Mouse (Mus musculus) CD4-positive, CD25-positive, alpha-beta regulatory T cell, adult 2 months (primary cell): Measurements from ENCODE around the gene Lrpprc.

ENCODE experiments used
- DNase-seq: peaks from one replicate; pipeline ENCODE4 v3.0.0-alpha.2; 2012; ENCODE audit warnings: low read depth, low spot score

Lrpprc gene

DNA sequence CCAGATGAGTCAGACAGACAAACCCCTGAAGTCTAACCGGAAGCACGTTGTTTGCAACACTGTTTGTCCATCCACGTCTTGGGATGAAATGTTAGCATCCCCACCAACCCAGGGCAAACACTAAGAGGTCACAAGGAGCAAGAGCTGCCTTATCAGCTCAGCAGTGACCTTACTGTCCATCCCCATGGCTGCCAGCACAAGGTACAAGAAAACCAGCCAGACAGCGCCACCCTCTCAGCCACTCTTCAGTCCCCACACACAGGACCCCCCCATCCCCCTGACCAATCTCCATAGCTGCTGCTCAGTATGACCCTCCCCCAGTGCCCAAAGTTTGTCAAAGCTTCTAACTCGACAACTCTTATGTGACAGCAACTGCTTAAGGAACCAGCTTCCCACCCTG, 73.2 kb downstream of the Lrpprc start:
- no peak for DNase-seq

DNA sequence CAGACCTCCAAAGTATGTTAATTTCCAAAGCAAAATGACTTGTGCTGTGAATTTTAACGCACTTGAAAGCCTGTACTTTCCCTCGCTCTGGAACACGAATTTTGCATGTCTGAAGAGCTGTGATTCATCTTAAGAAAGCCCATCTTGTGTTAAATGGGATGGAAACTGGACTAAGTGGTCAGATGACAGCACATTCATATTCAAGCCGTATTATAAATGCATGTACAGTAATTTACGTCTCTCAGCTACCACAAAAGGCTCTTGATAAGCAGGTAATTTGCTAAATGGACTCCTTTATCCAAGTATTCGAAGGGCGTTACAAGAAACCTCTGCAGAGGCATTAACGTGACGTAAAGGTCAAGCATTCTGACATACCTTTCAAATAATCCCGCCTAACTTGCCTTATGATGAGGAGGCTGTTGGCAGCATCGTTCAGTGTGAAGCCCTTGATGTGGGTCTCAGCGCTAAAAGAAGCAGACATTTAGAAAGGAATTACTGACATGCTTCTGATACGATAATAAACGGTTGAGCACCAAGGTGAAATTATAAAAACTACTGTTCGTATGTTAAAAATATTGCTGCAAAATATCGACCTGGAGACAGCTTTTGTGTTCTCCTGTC, 74.2 kb downstream of the Lrpprc start:
- DNase-seq: no peak

DNA sequence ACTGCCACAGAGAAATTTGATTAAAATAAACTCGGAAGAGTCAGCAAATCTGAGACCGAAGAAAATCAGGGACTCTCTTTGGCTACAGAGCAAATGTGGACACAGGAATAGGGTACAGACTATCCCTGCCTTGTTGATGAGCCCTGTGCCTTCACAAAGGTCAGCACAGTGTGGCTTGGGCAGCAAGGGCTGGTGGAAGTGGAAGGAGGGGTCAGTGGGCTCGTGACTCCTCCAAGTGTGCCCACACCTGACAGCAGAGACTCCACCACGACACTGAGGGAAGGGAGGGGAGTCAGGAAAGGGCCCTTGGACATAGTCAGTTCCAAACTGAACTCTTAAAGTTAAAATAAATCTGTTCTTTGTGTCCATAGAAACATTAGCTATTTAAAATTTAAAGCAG, 75.7 kb downstream of the Lrpprc start:
- no peak for DNase-seq

DNA sequence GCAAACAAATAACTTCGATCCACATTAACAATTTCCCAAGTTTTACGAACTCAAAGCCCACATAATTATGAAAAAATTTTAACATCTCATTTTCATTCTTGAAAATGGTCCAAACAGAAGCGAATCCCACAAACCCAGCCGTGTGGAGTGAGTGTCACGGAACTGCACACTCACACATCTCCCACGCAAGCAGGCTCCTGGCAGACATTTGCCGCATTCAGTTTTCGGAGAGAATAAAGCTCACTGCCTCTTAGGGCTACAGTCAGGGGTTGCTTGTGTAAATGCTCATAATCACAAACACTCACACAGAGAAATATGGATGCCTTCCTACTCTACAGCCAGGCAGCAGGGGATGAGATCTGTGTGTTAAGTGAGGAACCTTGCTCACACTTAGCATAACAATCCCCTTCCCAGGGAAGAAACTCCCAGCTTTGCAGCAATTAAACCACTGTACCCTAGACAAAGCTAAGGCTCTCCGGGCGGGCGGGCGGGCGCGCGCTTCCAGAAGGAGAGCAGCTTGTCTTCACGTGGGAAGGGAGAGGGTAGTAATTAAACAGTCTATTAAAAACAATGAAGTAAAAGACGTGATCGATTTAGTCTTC, 76.9 kb downstream of the Lrpprc start:
- DNase-seq: no peak

DNA sequence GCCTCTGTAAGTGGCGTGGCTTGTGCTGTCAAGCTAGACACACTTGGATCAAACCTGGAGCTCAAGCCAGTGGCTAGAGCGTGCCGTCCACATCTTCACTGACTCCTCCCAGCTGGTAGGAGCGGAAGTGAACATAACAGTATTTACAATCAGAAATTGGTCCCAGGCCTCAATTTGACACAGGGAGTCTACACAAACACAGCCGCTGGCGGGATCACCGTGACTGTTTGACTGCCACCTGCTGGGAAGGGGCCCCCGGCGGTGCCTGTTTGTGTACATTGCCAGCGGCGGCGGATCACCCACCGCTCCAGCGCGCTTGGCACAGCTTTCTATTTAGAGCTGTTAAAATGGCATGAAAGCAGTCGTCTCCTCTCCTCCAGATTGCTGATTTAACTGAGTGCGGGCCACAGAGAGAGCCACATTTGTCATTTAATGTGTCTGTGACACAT, 81.2 kb downstream of the Lrpprc start:
- no peak for DNase-seq

DNA sequence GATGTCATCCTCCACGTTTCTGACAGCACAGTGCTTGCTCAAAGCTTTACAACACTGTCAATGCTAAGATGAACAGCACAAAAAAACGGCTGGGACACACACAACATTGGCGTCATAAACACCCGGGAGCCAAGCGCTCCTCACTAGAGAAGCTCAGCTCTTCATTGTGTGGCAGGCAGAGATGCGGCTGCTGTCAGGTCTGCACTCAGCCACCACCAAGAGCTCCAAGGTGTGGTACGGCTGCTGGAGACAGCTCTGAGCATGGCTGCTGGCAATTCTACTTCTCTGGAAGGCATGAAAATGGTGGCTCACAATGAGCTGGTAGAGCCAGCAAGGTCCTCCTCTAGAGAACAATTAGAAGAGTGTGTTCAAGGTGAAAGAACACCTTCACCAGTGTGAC, 81.8 kb downstream of the Lrpprc start:
- no peak for DNase-seq

DNA sequence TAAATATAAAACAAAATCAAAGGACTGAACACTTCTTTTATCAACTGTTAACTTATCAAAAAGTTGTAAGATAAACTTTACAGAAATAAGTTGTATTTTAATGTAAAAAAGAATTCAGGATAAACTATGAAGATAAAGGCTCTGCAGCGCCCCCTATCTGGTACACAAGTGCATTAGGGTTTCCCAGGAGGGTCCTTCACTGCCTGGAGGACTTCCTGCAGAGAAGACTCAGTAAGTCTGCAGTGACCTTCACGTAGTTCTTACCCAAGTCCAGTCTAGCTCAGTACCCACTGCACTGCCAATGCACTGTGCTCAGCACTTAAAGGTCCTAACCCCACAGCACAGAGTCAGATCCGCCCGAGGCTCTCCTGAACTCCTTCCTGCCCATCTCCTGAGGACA, 83.2 kb downstream of the Lrpprc start:
- DNase-seq: peak; percentile 26

DNA sequence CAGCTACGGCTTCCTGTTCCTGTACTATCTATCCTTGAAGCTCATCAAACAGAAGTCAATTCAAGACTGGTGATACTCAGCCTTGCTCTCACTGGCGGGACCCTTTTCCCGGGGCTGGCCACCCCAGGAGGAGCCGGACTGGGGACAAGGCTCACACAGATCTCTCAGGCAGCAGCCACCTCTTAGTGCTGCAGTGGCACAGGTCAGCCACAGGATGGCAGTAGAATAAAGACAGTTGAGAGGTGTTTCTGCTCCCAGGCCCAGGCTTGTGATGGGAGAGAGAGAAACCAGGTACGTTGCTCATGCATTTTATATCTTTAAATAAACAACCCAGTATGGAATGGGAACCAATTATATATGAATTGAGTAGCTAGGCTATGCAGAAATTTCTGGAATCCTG, 91.9 kb downstream of the Lrpprc start:
- DNase-seq: peak; percentile 58

DNA sequence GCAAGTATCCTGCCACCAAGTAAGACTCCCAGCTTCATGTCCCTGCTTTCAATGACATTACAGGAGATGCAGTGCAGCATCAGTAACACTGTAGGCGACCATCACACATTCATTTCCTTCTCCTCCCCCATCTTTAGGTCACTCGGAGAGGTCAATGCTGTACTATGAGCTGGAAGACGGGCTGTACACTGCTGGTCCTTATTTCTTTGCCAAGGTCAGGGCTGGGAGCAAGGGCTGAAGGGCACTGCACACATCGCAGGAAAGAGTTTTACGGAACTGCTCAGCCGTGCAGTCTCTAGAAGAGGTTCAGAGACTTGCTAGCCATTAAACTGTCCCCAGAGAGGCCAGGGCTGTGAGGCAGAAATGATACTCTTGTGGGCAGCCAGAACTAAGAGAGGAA, 94.1 kb downstream of the Lrpprc start:
- DNase-seq: no peak

DNA sequence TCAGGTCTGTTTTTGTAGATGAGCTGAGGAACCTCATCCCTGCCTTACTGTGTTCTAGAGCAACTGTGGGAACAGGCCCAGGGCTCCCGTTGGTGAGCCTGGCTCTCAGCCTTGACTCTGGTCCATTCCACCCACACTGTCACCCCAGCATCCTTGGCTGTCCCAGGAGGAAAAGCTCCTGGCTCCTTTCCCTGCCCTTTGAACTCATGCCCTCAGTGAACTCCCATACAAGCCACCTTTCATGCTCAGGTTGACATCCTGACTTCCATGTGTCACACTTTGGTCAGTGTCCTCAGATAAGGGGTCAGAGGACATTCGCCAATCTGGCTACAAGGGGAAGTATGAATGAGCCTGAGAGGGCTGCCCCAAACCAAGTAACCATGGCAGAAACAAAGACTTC, 96.8 kb downstream of the Lrpprc start:
- DNase-seq: no peak

DNA sequence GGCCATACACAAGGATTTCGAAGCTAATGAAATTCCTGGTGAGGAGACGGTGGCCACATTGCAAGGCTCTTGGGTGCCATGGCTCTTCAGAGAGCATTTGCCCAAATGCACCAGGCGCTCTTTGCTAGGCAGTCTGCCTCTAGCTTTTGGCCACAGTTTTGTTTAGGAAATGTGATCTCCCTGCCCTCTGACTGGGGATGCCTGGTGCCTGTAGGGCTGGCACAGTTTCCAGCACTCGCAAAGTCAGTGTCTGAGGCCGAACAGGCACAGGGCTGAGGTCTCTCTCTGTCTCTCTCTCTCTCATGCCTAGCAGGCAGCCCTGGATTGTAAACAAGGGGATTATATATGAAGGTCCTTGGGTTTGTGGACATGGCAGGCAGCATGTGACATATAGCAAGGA, 100.5 kb downstream of the Lrpprc start:
- no peak for DNase-seq

DNA sequence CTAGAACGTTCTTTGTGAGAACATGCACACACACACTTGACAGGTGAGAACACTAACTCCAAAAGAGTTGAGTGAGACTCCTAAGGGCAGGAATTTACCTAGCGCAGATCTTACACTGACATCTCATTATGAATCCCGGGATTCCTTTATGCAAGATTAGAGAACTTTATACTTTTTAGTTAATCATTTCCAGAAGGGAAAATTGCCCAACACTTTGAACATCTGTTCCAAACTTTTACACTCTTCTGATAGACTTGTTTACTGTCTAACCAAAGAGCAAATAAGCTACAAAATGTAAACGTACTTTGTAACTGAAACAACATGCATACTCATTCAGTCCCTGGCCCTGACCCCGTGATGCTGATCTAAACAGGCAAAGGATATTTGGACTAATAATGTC, 101.3 kb downstream of the Lrpprc start:
- DNase-seq: no peak

DNA sequence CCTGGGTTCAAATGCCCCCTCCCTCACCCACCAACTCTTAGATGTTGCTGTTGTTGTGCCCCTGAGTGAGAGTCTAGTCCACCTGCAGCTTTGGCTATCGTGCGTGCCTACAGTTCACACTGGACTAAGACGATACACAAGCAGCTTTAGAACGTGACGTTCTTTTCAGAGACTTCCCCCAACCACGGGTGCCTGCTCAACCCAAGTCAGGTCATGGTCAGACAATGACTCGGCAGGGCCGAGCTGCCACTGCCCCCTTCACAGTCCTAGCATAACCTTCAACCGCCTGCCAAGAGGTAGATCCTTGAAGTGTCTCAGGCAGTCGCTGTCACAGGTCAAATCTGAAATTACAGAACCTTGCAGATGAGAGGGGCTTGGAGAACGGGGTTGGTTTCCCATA, 101.8 kb downstream of the Lrpprc start:
- no peak for DNase-seq

DNA sequence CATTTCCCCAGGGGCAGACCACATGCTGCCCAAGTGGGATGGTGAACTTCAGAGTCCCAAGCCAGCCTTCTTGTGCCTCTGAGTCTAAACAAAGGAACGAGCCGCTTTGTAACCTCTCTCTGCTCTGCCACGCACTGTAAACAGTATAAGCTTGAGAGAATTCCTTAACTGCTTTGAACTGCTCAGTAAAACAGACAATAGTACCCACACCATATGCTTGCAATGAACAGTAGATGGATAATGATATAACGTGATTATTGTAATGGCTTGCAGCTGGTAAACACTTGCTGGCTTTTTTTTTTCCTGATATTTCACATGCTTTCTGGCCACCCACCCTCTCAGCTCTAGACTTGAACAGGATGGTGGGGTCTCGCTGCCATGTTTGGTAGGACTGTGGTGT, 102.6 kb downstream of the Lrpprc start:
- no peak for DNase-seq

DNA sequence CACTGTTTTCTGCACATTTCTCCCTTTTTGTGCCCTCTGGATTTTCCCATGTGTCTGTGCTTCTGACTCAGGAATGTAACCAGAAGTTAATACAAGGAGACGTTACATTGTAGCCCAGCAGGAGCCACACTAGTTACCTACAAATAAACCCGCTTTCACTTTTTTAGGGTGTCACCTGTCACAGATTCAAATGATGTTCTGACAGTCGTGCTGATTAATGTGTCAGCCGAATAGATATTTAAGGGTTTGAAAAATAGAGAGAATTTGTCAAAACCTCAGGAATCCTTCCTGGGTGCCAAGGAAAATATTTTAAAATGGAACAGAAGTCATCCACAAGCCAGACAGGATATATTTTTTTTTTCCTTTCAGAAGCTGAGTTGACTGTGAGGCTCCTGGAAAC, 105.3 kb downstream of the Lrpprc start:
- DNase-seq: no peak

DNA sequence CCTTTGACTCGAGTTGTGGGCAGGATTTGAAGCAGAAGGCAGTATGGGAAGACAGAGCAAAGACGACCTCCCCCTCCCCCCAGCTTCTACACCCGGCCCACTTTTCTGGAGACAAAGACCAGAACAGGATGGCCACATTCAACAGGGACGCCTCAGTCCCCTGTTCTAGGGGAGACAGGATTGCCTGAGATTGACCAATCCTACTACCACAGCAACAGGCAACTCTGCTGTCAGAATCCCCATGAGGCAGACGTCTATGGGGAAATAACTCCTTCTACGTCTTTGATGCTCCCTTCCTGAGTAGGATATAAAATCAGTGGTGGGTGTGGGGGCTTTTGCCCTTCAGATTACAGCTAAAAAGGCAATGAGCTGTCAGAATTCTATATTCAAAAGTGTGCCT, 106.3 kb downstream of the Lrpprc start:
- no peak for DNase-seq

DNA sequence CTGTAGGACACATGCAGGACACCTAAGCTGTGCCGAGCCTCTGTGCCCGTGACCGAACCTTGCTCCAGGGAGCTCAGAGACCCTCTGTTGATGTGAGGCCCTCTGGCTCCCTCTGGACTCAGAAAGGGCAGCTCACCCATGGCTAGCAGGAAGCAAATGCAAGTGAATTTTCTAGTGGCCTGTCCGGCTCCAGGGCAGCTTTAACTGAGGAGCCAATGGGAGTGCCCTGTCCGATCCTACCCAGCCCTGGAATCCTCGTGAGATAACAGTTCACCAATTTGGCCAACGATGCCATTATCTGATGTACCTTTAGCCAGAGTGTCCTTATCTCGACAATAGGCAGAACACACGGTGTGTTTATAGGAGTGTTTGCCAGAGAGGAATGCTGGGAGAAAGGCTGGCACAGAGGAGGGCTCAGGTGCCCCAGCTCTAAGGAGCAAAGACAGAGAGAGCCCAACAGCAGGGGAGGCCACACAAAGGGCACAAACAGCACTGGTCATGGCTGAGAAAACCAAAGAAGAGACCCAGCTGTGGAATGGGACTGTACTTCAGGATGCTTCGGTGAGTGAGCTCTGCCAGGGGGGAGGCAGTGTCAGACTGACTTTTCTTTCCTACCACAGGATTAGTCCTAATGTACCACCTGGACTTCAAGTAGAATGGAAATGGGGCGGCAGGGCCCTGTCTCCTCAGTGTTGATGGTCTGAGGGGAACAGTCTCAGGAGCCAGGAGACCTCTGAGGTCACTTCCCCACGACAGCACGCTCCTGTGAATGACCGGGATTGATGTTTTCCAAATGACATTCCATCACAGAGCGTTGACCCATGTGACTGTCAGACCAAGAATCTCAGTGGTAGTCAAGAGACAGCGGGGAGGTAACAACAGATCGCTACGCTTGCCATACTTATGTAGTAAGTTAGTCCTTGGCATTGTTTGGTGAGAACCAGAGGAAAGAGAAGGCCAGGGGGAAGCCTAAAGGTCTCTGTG, 107.6 kb downstream of the Lrpprc start, which contains the start of gene Abcg5:
Gene Abcg5 (minus strand): TSS at position 278 of the 984 bp plus-strand sequence.
- DNase-seq: no peak

DNA sequence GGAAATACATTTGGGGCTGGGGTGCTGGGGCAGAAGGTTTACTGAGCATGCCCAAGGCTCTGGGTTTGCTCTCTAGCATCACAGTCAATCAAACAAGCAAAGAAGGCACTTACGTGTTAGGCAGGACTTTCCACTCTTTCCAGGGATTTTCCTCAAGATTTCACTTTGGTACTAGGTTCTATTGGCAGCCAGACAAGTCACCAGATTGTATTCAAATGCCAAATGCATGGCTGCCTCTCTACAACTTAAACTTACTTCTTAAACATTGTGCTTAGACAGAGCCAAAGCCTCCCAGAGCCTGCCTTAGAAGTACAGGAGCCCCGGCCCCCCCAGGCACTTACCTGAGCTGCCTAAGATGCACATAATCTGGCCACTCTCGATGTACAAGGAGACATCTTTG, 108.9 kb downstream of the Lrpprc start:
- no peak for DNase-seq

DNA sequence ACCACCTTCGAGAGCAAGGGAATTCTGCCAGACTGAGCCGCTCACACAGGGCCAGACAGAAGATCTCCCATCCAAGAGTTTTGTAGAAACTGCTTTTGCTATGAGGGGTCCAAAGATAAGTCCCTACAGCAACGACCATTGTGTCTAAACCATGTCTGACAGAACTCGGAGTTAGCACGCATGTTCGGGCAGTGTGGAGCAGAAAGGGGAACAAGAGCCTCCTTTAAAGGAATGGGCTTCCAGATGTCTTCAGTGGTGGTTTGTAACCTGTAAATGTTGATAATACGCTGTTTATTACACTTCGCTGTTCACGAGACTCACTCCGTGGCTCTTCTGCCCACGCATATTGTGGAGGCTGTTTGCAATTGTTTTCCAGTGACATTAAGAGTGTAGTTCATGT, 113.0 kb downstream of the Lrpprc start:
- DNase-seq: no peak

DNA sequence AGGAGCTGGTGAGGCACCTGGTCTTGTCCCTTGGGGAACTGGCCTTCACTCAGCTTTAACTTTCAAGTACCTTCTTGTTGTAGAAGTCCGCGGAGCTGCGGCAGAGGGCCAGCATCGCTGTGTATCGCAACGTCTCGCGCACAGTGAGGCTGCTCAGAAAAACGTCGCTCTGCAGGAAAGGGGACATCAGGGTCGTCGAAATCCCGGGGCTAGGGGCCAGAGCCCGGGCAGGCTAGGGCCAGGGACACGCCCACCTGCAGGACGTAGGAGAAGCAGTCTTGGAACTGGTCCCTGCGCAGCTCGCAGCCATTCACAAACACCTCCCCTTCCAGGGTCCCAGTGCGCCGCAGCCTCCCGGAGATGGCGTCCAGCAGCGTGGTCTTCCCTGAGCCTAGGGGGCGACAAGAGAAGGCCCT, 114.6 kb downstream of the Lrpprc start, which contains the start of gene Abcg8:
Gene Abcg8 (plus strand): TSS at position 352 of the 416 bp plus-strand sequence.
- DNase-seq: no peak

DNA sequence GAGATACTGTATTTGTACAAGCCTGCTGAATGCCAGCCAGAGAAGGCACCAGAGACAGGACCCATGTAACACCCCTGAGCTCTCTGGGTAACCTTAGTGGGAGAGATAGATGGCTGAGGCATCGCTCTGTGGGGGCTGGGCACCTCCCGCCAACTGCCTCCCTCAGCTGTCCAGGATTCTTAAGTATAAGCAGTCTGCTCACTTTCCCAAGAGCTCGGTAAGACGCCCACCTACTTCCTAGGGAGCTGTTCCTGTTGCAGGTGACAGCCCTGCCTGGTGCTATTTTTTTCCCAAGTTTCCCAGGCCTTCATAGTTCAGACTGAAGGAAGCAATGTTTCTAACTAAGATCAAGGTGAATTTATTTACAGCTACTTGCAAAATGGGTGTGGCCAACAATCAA, 115.4 kb downstream of the Lrpprc start:
- no peak for DNase-seq

DNA sequence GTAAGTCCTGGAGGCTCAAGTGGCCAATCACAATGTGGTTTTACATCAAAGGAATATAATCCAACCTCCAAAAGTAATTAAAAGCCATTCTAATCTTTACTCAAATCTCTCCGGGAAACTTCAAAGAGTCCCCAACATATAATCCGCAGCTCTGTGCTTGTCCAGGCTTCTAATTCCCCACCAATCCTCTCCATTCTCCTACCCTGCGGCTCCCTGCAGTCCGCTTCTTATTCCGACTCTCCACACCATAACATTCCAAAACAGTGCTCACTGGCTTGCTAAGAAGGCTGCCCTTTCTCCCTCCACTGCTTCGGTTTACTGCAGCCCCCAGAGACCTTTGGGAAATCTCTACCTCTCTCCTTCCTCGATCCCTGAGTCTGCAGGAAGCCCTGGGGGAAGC, 116.5 kb downstream of the Lrpprc start:
- no peak for DNase-seq
